Mouse (Mus musculus): ENCODE data around the gene Traf1.

The Traf1 gene

DNA sequence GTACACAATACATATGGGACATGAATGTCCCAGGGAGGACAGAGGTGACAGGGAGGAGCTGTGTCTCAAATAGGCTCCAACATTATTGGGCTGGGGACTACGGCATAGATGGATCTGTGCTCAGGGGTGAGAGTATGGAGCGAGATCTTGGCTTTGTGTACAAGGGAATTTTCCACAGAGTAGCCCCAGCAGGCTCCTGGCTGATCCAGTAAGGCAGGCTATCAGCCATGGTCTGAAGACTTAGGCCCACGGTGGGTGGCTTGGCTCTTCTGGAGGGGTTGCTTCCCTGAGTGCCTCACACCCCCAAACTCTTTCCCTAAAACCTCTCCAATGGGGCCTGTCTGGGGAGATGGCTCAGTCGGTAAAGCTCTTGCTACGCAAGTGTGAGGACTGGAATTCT is 21.3 kb downstream of the Traf1 start:
- no peak for DNase-seq

DNA sequence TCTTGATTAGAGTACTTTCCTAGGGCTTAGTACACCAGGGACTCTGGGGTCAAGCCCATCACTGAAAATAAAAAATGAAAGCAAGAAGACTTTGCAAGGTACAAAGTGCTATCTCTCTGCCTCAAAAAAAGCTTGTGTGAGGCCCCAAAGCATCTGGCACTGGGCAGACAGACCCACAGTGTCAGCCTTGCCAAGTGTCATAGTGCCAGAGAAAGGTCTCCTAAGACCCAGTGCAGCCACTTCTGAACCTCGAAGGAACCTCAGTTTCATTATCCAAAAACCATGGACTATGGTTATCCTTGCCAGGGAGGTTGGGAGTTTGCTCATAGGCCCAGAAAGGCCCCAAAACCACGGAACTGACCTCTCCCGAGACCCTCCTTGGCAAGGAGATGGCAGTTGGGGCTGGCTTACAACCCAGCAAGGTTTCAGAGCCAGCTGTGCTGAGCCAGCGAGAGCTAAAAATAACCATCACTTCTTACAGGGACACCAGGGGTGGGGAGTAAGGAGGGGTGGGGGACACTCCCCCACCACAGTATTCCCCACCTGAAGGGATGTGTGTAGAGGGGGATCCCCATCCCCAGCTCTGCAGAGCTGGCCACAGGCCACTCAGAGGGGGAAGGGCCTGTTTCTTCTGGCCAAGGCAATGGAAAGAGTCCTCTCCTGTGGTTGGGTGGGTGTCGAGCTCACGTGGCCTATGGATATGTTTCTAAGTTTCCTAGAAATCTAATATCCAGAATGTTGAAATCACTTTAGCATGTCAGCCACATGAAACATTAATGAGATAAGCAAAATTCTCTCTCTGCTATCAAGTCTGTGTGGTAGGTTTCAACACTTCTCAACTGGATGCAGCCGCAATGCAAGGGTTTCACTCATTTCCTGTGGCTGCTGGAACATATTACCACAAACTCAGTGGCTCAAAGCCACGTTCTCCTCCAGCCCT is 23.0 kb downstream of the Traf1 start:
- no peak for DNase-seq

DNA sequence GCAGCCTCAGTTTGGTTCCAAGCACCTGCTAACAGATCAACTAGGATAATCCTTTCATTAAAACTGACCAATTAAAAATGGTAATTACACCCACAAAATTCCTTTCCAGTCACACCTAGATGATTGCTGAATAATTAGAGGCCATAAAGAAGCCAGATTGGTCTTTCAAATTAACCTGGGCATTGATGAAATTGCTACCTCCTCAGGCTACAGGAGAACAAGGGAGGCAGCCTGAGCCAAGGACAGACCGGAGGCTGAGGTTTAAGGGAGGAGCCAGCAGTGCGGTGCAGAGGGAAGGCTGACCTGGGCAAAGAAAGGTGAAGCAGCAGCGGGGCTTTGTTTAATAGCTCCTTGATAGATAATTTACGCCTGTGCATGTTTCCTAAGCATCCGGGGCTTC is 24.1 kb downstream of the Traf1 start:
- DNase-seq: peak in 1 of 2 experiments; percentile 49

DNA sequence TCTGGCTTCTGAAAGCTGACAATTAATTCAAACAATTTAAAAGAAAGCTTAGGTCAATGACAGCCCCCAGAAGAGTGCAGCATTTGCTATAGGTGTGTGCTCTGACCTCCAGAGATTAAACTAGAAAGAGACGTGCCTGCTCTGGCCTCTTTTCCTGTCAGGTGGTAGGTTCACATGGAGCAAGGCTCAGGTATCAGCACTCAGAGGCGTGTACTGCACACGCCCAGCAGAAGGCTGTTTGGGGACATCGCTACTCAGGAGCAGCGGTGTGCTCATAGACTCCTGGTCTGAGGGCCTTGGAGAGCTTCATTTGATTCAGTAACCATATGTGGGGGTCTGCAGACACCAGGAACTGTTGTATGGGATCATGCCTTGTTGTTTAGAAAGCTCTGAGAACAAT is 34.3 kb downstream of the Traf1 start:
- DNase-seq: no peak

DNA sequence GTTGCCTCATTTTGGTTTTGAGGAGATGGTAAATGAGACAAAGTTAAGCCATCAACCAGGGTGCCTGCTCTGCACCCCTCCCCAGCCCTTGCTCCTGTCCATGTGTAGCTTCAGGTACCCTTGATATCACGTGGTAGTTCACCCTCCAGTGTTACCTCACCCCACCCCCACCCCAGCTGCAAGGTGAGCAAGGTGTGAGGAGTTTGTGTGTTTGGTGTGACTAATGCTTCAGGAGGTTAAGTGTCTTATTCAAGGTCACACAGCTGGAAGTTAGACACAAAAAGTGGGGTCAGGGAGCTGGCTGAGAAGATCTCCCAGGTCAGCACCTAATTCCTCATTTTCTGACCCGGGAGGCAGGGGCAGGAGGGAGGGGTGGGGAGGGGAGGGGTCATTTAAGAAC is 38.8 kb downstream of the Traf1 start:
- no peak for DNase-seq

DNA sequence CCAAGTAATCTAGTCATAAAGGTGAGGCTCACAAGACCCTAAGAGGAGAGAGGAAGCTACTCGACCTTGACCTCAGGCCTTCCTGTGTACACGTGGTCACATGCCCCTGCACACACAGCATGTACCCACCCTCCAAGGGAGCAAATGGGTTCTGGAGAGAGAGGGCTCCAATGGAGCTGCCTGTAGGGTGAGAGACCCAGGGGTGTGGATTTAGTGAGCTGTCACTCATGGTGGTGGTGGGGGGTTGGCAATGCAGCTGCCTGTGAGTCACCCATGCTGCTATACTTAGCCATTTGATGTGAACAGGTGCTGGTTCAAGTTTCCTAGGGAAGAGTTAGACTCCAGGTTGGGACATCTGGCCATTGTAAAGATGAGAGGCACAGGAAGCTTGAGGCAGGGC is 41.4 kb downstream of the Traf1 start:
- no peak for DNase-seq

DNA sequence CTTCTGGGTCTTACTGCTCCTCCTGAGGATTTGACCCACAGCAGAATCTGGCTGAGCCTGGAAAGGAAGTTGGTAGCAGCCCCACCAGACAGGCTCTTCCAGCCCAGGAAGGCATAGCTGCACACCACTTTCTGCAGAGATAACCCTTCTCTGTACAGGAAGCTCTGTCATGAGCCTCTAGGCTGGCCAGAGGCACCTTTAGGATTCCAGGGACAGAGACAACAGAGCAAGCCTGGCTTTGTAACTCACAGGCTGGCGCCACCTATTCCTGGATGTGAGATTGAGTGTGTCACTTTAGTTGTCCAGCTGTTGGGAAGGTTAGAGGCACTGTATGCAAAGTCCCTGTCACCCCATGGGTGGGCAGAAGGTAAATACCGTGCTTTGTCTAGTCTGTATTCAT is 46.5 kb downstream of the Traf1 start:
- no peak for DNase-seq

DNA sequence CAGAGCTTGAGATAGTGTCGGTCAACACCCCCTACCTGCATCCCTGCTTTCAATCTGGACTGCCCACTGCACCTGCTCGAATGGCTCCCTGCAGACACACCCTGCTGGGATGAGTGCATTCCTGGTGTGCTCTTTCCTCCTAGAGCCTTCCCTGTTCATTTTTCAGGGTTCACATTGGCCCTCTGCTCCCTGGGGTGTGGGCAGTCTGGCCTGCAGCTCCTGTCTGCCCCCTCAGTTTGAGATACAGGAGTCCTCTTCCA is 46.8 kb downstream of the Traf1 start:
- no peak for DNase-seq

DNA sequence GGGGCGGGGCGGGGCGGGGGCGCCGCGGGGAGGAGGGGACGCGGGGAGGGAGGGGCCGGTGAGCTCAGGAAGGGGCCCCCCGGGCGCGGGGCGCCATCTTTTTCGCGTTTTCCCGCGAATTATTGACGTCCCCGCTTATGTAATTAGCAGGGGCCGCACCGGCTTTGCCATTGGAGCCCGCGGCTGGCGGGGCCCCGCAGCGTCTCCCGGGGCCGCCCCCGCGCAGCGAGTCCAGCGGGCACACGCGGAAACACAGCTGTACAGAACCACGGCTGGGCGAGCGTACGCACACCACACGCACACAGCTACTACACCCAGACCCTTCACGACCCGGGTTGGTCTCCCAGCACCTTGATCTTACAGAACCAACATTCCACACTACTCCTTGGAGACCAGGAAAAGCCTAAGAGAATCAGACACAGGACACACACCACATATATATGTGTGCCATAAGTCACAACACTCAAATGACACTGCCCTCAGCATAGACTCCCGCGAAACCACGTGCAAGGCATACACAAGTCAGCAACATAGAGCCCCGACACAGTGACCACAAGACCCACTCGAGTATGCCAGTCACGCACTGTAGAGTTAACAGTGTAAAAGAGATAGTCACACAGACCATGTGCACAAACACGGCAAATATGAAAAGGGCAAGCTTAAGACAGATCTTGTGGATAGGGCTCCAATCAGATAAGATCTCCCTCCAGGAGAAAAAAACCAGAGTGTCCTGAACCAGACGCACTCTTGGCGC is 47.3 kb downstream of the Traf1 start:
- DNase-seq: peak; percentile 38 to 62

DNA sequence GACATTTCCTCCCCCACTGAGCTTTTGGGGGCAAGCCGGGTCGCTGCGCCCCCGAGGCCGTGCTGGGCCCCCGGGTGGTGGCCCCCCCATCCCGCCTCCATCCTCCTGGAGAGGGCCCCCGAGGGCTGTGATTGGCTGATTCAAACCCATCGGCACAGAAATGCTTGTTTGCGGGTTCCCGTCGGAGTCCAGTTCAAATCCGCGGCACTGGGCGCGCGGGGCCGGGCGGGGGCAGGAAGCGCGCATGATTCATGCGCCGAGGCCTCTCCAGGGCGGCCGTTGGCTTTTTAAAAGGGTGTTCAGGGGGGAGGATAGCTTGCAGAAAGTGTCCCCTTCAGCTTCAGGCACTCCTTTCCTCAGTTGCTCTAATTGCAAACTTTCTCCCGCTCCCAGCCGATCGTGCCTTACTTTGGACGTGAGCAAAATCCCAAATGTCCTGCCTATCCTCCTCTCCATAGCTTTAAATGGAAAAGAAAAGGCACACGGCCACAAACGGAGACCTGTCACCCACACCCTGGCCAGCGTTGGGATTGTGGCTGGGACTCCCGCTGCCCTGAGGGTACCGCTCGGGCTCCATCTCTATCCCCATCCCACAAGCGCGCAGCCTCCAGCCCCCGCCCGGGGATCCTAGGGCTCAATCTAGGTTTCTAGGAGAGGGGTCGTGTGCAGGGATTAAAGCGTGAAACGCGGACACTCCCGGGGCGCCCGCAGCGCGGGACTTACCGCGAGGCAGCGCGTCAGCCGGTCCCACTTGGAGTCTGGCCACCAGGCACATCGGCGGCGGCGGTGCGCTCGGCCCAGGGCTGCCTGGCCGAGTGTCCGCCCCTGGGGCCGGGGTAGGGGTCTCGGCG is 48.1 kb downstream of the Traf1 start, which contains the start of gene Phf19:
Gene Phf19 (minus strand): TSS at position 809 of the 851 bp plus-strand sequence.
- peak; percentile 30 to 54 for DNase-seq

DNA sequence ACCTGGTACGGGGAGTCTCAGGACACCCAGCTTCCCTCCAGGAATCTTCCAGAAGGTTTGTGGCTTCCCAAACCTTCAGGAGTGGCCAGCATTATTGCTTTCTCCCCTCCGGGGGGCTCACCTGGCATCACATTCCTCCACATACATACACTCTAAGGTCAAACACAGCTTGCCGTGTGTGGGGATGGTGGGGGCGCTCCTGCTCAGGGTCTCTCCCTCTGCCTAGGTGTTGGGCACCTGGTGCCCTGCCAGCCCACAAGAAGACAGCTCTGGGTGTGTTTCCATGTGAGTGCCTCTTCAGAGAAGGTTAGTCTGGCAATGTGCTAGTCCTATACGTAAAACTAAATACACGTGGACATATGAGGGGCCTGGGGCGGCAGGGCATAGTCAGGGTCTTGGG is 49.0 kb downstream of the Traf1 start:
- no peak for DNase-seq

DNA sequence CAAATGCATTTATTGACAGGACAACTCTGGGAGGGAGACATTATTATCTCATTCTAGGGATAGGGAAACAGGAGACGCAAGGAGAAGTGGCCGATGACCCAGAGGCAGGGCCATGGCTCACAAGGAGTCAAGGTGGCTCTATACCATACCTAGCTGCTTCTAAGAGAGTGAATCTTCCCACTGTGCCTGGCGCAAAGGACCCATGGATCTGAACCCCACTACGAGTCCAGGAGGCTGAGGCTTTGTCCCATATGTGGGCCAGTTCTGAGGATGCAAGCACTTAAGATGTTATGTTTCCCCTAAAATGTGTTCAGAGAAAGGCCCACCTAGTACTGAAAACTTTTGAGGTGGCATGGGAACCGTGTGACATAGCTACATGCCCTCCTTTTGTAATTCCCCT is 49.7 kb downstream of the Traf1 start:
- no peak for DNase-seq

DNA sequence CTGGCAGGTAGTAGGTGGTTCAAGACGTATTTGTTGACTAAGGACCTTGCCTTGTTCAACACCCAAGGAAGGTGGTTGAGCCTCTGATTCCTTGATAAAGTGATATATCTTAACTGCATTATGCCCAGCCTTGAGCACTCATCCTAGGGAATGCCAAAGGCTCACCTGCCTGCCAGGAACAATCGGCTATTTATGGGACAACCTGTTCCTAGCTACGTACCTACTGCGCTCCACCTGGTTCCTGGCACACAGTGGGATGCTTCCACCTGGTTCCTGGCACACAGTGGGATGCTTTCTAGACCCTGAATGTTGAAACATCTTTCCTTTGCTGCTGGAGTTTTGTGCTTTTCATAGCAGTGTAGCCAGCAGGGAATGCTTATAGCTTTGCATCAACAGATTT is 51.9 kb downstream of the Traf1 start:
- DNase-seq: no peak

DNA sequence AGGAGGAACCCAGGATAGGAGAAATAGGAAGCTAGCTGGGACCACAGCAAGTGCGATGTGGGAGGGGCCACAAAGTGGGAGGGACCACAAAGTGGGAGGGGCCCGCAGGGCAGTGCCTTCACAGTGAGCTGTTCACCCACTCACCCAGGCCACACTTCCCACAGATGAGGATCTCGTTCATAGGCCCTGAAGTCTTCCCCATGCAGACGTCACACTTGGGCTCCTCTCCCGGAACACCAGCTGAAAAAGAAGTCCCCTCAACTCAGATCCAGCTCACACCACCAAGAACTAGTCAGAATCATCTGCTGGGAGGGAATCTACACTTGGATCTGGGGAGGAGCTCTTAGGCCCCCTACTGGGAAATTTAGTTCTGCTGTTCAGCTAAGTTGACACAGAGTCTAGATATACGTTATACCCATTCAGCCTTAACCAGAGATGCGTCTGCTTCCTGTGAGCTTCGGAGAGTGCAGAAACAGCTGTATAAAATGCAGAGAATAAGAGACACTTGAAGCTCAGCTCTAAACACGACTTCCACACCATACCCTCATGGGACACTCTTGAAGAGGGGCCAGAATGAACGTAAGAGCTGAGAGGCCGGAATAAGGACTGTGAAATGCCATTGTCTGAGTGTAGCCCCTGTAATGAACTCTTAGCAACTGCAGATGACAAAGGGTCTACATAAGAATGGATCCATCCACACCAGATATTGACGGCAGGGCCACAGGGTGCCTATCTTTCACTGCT is 54.5 kb downstream of the Traf1 start:
- peak; percentile 41 to 74 for DNase-seq

DNA sequence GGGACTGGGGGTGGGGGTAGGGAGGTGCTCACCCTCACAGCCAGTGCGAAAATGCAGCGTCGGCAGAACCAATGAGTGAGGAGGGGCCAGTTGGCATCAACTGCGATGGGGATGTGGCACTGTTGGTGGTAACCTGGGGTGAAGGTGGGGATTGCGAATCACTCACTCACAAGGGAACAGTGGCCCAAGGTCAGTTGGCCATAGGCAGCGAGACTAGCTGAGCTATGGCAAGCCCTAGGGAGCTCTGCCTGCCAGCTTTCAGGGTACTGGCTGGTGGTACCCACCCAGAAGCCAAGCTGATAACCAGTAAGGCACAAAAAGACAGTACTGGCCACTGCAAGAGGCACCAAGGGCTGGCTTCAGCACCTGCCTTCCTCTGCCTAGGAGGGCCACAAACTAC is 55.1 kb downstream of the Traf1 start:
- no peak for DNase-seq

DNA sequence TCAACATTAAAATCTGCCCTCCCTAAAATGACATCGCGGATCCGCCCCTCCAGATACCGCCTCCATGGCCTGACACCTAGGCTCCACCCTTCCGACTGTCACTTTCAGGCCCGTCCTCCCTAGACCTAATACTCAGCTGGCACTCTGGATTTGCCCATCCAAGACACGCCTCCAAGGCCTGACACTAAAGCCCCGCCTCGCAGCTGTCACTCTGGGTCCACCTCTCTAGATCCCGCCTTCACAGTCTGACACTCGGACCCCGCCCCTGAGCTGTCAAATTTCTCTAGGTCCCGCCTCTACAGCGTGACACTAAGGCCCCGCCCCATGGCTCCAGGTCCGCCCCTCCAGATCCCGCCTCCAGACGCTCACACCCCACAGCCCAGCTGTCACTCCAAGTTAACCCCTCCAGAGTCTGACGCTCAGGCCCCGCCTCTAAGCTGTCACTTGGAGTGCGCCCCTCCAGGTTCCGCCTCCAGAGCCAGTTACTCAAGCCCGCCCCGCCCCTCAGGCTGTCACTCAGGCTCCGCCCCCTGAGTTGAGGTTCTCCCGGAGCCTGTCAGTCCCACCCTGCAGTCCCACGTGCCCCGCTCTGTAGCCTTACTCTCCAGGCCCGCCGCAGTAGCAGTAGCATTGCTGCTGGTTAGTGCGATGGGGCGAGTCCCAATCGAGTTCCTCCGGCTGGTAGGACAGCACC is 56.6 kb downstream of the Traf1 start:
- DNase-seq: peak; percentile 99 to 100

DNA sequence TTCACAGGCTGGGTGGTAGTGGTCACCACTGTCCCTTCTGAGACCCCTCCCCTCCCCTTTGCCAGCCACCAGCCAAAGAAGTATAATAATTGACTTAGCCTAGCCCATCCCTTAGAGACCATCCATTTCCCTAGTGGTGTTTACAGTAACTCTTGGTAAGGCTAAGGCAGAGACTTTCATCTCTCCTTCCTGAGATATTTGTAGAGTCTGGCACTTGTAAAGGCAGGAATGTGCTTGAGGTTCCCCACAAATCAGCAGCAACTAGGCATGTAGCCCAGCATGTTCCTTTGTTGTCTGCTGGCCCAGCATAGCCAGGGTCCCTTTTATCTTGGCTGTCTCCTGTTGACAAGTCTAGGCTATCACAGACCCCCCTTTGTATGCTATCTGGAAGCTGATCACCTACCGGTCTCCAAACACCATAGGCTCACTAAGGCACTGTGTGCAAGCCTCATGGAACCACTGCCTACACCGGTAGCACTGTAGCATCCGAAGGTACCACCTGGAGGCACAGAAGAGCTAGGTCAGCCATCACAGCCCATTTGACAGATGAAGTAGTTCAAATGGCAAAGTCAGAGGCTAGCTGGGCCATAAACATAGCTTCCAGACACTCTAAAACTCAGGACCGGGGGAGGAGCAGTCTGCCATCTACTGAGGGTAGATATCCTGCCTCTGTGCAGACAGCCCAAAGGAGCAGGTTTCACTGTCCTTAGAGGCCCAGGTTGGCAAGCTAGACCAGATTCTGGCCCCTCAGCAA is 57.7 kb downstream of the Traf1 start:
- DNase-seq: no peak

DNA sequence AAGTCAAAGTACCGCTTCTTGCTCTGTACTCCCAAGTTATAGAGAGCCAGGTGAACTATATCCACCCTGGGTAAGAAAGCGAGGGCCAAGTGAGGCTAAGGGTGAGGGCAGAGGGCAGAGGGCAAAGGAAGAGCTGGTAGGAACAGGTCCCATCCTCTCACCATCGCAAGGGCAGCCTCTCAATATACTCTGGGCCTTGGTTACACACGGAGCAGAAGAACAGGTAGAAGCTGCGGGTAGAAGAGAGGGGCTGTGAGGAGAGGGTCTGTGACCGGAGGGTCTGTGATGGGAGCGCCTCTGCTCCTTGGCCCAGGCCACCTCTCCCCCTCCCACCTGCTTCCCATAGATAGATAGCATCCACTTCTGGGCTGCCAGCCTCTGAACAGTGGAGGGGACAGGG is 58.4 kb downstream of the Traf1 start:
- no peak for DNase-seq

DNA sequence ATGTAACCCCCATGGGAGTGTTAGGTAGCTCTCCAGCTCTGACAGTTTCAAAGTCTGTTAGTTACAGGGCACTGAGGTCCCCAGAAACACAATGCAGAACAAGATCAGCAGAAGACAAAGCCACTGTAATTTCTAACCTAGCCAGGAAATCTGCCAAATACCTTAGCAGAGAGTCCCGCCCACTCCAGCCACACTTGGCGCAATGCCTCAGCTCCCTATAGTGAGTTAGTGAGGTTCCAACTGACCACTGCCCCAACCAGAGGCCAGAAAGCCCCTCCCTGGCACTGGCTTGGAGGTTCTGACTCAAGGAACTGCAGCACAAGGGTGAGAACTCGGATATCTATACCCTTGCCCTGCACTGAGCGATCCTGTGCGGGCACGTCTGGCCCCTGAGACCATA is 58.8 kb downstream of the Traf1 start:
- DNase-seq: peak; percentile 49 to 51

DNA sequence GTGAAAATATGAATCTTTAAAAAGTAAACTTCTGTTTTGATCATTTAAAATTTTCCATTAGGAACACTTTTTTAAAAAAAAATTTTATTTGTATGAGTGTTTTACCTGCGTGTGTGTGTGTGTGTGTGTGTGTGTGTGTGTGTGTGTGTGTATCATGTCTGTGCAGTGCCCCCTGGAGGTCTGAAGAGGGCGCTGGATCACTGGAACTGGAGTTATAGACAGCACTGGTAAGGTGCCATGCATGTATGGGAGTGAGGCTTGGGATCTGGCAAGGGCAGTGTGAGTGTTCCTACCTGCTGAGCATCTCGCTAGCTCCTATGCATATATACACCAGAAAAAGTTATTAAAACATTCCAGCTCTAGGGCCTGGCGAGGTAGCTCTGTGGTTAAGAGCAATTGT is 59.8 kb downstream of the Traf1 start:
- no peak for DNase-seq

DNA sequence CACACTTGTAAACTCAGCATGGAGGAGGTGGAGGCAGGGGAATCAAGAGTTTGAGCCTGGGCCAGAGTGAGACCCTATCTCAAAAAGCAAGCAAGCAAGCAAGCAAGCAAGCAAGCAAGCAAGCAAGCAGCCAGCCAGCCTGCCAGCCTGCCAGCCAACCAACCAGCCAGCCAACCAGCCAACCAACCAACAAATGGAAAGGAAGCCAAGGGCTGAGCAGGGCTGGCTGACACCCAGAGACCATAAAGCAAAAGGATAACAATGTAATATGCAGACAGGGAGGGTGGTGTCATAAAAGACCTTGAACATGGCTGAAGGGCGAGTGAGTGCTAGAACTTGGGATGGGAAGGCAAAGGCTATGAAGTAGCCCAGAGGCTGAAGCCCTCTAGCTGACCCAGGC is 61.2 kb downstream of the Traf1 start:
- no peak for DNase-seq

Data from kidney, postnatal 25 days (tissue).